24 mouse cellular contexts compared by ENCODE assay signal in genomic region chrX:71482244-71482643, GRCm38 (mm10).
"Had no signal": no experiment of that assay in that cellular context is flagged by ENCODE, and none has a peak within 500 bp of the region (broad histone marks: within the 10 kb centered on the region; RNA-seq: fewer than 3 reads in every experiment).

No protein-coding gene starts in this region.

- H3K27me3 ChIP-seq: hindbrain, embryonic 13.5 days; hindbrain, embryonic 15.5 days; kidney, embryonic 15.5 days; limb, embryonic 13.5 days; limb, embryonic 15.5 days had no signal

- H3K4me1 ChIP-seq: hindbrain, embryonic 13.5 days; hindbrain, embryonic 15.5 days; kidney, embryonic 15.5 days; limb, embryonic 13.5 days; limb, embryonic 15.5 days had no signal

- DNase-seq: gastrocnemius, adult 2 months; gastrocnemius, postnatal 10 days; gastrocnemius, postnatal 25 days; heart, adult 2 months; heart, postnatal 10 days; heart, postnatal 4 days; kidney, adult 11 months; kidney, adult 2 months; kidney, adult 9 months; kidney, postnatal 14 days; kidney, postnatal 36 days; layer of hippocampus, adult 9-11 months; layer of hippocampus, postnatal 36 days; left cerebral cortex, postnatal 4 days had no signal

- H3K36me3 ChIP-seq: hindbrain, embryonic 13.5 days; hindbrain, embryonic 15.5 days; kidney, embryonic 15.5 days; limb, embryonic 13.5 days; limb, embryonic 15.5 days had no signal

- H3K4me3 ChIP-seq: gastrocnemius, adult 2 months; heart, adult 2 months; hindbrain, embryonic 13.5 days; hindbrain, embryonic 15.5 days; kidney, embryonic 15.5 days; limb, embryonic 13.5 days; limb, embryonic 15.5 days had no signal

- ATAC-seq: forebrain, embryonic 16.5 days; hindbrain, postnatal 0 days; intestine, embryonic 16.5 days had no signal

- H3K9me3 ChIP-seq: hindbrain, embryonic 13.5 days; hindbrain, embryonic 15.5 days; kidney, embryonic 15.5 days; limb, embryonic 13.5 days; limb, embryonic 15.5 days had no signal

- H3K27ac ChIP-seq: gastrocnemius, adult 2 months; heart, adult 2 months; hindbrain, embryonic 13.5 days; hindbrain, embryonic 15.5 days; hindbrain, postnatal 0 days; kidney, embryonic 15.5 days; kidney, postnatal 0 days; limb, embryonic 13.5 days; limb, embryonic 15.5 days had no signal

- H3K4me2 ChIP-seq: heart, embryonic 11.5 days; hindbrain, embryonic 13.5 days; hindbrain, embryonic 15.5 days; kidney, embryonic 15.5 days; limb, embryonic 13.5 days; limb, embryonic 15.5 days had no signal

- H3K9ac ChIP-seq: hindbrain, embryonic 13.5 days; hindbrain, embryonic 15.5 days; kidney, embryonic 15.5 days; limb, embryonic 13.5 days; limb, embryonic 15.5 days had no signal
